Mouse (Mus musculus) fibroblast of lung, adult 2 months (primary cell): ENCODE data around the gene Spred1.

ENCODE experiments used
- DNase-seq: peaks from one replicate; pipeline ENCODE4 v3.0.0-alpha.2; 2011; ENCODE audit warnings: low read depth

The Spred1 gene

DNA sequence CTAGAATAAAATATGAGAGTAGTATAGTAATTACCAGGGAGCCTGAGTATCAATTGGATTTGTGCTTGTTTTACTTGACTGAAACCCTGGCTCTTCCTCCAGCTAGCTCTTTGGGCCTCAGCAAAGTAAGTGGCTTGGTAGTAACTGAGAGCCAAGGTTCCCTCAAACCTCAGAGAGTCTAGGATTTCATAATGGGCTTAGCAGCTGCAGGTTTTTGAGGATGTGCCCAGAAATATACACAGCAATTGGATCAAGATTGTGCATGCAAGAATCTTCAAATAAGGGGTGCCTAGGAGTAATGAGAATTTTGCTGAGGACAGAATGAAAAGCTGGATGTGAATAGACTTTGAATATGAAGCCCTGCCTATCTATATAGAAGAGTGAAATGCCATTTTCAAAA is 69.7 kb downstream of the Spred1 start:
- no peak for DNase-seq

DNA sequence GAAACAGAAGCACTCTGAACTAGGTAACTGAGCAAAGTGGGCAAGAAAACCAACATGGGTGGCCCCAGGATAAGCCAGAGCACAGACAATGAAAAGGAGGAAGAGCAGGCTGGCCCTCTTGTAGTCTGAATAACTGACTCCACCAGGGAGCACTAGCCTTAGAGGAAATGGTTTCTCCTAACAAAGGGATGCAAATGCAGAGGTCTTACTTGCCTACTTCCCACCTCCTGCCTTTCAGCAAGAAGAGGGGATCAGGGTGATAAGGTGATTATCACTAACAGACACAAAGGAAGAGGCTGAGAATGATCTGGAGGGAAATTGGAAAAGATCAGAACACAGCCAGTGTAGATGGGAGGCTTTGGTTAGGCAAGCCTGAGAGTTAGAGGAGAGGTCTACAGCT is 73.1 kb downstream of the Spred1 start:
- DNase-seq = no peak

DNA sequence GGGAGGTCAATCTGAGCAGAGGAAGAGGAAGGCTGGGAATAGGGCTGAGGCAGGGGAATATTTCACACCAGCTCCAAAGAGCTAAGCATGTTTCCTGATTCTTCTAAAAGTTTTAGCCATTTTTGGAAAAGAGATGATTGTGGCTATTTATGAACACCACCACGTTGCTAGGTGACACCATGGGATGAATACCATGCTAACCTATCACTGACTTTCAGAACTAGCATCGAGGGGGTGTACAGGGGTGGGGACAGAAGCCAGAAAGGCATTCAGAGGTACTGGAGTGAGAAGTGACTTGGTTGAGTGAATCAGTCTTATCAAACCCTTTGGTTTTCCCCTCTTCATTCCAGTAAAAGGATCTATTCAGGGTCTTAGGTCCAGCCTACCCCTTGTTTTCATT is 74.0 kb downstream of the Spred1 start:
- no peak for DNase-seq

DNA sequence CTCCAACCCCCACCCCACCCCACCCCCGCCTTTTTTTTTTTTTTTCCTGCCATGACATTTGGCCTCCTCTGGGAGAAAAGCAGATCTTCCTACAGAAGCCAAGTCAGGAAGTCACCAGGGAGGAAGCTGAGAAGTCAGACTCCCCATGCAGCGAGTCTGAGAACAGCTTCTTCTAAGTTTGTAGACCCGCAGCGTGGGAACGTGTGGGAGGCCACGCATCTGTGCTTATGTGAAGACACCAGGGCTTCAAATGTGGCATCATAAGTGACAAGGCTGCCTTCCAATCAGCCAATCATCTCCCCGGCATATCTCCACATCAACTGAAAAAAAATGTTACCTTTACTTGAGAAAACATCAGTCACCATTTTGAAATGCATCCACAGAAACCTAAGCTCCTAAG is 74.4 kb downstream of the Spred1 start:
- DNase-seq = no peak

DNA sequence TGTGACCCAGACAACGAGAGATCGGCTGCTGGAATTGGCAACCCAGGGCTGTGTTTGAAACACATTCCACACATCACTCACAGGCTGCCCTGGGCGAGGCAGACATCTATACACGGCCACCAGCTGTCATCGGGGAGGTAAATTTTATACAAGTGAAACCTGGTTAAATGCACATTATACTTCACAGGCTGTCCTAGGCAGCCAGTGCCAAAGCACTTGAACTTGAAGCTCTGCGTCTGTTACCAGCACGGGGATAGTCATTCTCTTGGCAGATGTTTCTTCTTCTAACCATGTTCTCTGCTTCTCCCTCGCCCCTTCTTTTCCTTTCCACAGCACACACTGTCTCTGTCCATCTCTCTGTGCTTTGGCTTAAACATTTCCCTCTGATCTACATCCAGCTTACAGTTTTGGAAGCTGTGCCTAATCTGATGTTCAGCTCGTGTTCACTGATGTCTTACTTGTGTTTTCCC is 79.7 kb downstream of the Spred1 start:
- no peak for DNase-seq

DNA sequence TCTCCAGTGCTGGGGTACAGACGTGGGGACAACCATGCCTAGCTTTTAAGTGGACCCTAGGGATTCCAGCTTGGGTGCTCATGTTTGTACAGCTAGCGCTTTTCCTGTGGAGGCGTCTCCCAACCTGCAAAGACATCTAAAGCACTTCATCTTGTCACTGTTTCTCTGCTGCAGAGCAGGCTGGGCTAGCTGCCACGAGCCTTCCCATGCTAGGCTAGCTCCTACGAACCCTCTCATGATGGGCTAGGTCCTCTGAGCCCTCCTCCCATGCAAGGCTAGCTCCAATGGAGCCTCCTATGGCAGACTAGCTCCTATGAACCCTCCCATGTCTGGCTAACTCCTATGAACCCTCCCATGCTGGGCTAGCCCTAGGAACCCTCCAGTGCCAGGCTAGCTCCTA is 82.2 kb downstream of the Spred1 start:
- no peak for DNase-seq

DNA sequence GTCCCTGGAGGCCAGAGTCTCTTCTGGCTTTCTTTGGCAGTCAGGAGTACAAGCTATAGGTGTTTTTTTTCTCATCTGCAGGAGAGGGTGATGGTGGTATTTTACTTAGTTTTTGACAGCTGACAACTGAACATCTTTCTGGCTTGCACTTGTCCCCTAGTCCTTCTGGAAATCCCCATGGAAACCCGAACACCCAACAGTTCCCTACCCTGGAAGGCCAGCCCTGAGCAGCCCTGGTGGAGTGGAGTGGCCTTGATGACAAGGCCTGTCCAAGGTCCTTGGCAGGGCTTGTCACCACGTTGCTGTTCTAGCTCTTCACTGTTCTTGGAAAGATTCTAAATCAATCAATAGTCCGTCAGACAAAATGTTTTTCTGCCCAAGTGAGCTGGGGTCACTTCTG is 83.4 kb downstream of the Spred1 start:
- no peak for DNase-seq

DNA sequence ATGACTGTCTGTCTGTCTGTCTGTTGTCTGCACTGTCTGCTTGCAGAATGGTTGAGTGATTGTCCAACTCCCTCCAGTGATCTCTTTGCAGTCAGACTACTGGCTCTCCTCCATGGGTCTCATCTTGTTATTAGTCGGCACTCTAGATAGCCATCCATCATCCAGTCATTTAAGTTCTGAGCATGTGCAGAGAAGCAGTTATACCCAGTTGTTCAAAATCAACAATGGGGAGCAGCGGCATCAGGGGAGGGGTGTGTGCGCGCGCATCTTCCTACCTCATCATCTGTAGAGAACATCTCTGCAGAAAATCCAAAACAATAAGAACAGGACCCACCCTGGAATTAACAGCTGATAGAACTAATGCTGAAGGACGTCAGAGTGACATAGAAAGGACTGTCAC is 83.9 kb downstream of the Spred1 start:
- no peak for DNase-seq

DNA sequence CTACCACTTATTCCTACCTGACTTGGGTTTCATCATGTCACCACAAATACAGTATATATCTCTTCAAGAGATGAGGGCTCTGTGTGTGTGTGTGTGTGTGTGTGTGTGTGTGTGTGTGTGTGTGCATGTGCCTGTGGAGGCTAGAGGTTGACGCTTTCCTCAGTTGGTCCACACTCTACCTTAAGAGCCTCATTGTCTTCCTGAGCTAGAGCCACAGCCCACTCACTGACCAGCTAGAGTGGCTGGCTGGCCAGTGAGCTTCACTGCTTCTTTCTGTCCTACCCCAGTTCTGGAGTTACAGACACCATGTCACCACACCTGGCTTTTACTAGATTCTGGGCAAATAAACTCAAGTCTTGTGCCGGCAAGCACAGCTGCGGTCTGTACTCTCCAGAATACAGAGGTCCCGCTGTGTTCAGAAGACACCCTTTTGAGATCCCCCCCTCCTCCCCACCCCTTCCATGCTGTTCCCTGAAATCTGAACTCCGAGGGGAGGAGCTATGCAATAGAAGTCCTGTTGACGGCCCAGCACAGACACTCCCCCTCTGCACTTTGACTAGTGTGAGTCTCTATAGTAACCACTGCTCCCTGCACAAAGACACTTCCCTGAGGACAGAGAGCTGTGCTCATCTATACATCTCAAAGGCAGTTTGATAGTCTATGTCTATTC is 89.4 kb downstream of the Spred1 start:
- no peak for DNase-seq

DNA sequence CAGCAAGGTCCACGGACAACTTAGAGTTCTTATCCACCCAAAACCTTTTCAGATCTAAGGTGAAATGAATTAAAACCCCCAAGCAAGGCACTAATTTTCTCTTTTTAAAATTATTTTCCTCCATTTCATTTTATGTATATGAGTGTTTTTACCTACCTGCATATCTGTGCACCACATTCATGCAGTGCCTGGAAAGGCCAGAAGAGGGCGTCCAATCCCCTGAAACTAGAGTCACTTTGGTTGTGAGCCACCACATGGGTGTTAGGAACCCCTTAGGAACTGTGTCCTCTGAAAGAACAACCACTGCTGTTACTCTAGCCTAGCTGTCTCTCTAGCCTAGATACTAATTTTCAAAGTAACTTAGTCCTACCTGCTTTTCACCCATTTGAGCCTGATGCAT is 95.0 kb downstream of the Spred1 start:
- no peak for DNase-seq

DNA sequence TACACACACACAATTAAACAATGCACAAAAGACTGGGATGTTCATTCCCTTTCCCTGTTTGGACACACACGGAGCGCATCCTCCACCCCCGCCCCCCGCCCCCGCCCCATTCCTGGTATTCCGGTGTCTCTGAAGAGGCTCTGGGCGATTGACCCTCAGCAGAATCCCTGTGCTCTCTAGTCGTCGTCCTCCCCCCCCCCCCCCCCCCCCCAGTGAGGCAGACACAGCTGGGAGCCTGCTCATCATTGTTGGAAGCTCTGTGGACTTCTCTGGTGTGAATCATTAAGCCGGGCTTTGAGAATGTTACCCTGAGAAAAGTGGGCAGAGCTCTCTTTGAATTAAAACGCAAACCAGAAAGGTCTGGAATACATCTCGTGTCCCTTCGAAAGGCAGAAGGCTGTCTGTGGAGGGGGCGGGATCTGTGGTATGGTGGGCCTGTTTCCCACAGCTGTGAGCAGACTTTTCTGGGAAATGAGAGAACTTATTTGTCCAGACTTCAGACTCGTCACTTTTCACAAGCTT is 96.6 kb downstream of the Spred1 start:
- DNase-seq = peak; percentile 57

DNA sequence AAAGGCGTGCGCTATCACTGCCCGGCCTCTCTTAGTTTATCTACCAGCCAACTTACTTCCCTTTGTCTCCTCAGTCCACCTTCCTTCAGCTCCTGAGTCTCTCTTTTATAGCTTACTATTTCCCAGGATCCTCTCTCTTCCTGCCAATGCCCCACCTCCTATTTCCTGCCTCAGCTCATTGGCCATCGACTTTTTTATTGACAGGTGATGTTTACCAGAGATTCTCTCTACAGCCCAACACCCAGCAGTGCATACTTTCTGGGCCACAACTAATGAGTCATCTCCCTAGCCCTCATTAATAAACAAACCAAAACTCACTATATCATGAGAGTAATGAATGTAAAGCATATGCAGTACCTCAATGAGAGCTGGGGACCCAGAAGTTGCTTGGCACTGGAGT is 98.4 kb downstream of the Spred1 start:
- DNase-seq = no peak

DNA sequence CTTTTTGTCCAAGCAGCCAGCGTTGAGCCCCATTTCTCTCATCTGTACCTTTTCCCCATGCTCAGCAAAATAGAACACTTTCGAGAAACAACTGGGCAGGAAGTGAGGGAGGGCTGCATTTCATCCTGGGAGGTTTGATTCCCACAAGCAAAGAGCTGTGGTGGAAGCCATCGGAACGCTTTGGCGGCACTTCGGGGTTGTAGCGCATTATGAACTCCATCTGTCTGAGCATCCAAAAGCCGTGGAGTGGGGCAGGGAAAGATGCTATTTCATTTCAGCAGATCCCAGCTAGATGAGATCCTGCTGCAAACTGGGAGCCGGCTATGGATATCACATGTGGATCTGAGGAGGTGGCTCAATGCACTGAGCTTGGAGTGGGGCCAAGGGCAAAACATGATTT is 101.5 kb downstream of the Spred1 start:
- no peak for DNase-seq

DNA sequence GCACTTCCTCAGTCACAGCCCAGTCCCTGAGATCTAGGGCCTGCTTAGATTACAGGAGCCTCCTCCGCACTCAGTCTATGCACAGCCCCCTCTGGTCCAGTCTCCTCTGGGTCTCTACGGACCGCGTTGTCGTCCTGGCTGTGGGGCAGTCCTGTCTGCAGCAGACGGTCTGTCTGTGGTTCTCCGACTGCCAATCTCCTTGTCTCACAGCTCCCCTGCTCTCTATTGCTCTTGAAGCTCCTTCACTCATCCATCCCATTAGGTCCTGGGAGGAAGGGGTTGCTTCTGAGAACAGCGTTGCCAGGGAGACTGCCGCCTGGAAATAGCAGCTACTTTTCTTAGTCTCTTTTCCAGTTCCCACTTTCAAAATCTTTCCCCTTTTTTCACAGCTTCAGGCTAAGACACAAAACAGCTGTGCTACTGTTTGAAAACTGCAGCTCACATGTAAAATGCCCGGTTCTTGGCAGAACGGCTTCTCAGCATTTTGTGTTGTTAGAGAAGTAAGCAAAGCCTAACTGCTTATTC is 107.5 kb downstream of the Spred1 start:
- no peak for DNase-seq

DNA sequence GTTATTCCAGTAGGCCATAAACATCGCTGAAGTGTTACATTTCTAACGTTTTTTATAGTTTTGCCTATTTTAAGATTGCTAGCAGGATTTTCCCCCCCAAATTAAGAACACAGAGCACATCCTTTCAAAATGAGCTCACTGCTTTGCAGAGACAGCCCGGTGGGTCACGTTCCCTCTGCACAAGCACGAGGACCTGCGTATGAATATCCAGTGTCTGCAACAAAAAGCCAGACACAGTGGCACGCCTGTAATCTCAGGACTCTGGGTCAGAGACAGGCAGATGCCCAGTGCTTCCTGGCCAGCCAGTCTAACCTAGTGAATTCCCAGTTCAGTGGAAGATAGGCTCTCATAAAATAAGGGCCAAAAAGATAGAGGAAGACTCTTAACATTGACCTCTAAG is 109.1 kb downstream of the Spred1 start:
- DNase-seq = no peak

DNA sequence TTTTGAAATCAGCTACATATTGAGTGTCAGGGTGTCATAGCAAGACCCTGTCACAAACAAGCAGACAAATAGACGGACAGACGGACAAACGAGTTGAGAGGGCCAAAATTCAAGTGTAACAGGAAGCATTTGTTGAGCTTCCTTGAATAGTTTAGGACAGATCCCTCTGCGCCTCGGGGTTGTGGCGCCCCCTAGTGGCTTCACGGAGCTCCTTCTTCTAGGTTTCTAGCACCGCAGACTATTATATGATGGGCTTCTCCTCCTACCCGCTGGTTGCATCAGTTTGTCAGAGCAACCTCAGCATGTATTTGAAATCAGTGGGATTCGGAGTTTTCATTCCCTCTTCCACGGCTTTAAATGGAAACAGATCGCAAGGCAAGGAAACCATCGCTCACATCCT is 110.1 kb downstream of the Spred1 start:
- DNase-seq = peak; percentile 52
